Mouse (Mus musculus): Measurements from ENCODE around the gene Gm43191. TPM values are rescaled to one million over a fixed set of nuclear protein-coding genes. Genes with fewer than 3 reads are reported as not detected.

Gm43191 gene
- total and polyA plus RNA-seq, 3 experiments, result not detected

DNA sequence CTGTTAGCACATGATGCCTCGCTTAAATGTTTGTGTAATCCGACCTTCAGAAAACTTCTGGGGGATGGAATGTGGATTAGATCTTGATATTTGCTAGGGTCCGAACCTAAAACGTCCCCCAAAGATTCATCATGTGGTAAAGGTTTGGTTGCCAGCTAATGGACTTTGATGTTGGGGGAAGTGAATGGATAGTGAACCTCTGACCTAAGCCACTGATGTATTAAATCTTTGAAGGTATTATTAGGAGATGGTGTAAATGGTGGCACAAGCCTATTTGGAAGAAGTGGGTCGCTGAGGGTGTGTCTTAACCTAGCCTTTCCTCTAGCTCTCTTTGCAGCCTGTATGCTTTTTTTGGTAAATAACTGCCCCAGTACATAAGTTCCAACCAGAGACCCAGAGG is 32.0 kb upstream of the Gm43191 start:
- no peak for ATAC-seq (ENCODE audit: extremely low read depth, insufficient number of reproducible peaks, low FRiP score, poor library complexity, severe bottlenecking)
- TF ChIP-seq GATA1 (IDR thresholded peaks at IDR 0.05; ENCODE audit: borderline replicate concordance, low read length), result no peak
- no peak for TF ChIP-seq TAL1 (conservative IDR thresholded peaks at IDR 0.05; ENCODE audit: low read depth, low read length)
- no peak for TF ChIP-seq GATA2 (IDR thresholded peaks at IDR 0.05; ENCODE audit: borderline replicate concordance, low read depth, low read length)
- no peak for TF ChIP-seq POLR2AphosphoS5 (IDR thresholded peaks at IDR 0.05; ENCODE audit: insufficient replicate concordance, low read depth, low read length)
- TF ChIP-seq CTCF (IDR thresholded peaks at IDR 0.05; ENCODE audit: low read depth, low read length), result no peak
- Histone ChIP-seq H3K27me3 (ENCODE audit: insufficient read depth, low read length) (no peaks in the 10 kb centered on the region), H3K4me1 (ENCODE audit: insufficient read depth, low read depth, low read length) (peaks cover 36% of the 10 kb centered on the region), H3K4me3 (ENCODE audit: low read depth, low read length) (peak overlapping the region; percentile 97; the same call in 1 of the 2 replicates), H3K9me3 (replicated peaks) (no peaks in the 10 kb centered on the region), H3K36me3 (replicated peaks) (peaks cover under 1% of the 10 kb centered on the region)
- DNase-seq (ENCODE audit: low spot score), result no peak

DNA sequence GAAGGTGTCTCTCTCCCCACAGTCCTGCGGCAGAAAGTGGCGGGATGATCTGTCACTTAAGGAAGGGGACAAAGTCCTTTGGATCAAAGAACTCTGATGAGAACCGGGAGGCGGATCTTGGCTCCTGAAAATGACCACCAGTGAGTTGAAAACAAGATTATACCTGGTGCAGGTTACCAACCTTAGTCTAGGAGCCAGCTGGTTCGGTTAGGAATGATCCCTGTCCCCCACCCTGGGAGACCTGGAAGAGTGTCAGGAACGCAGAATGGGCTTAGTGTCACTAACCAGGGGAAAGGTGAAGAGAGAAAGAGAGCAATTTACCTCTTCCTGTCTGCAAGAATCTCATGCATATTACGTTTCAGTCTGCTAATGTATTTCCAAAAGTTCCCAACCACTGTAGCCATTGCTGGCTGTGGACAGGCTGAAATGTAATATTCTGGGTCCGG is 31.4 kb upstream of the Gm43191 start, which contains the start of gene Slc35a3:
Gene Slc35a3, minus strand, starts transcription at position 396 of the 446 bp plus-strand sequence.
- DNase-seq (ENCODE audit: low spot score) (no peak), ATAC-seq (ENCODE audit: extremely low read depth, insufficient number of reproducible peaks, low FRiP score, poor library complexity, severe bottlenecking) (no peak)
- H3K36me3 ChIP-seq (replicated peaks), result peaks cover 3% of the 10 kb centered on the region

DNA sequence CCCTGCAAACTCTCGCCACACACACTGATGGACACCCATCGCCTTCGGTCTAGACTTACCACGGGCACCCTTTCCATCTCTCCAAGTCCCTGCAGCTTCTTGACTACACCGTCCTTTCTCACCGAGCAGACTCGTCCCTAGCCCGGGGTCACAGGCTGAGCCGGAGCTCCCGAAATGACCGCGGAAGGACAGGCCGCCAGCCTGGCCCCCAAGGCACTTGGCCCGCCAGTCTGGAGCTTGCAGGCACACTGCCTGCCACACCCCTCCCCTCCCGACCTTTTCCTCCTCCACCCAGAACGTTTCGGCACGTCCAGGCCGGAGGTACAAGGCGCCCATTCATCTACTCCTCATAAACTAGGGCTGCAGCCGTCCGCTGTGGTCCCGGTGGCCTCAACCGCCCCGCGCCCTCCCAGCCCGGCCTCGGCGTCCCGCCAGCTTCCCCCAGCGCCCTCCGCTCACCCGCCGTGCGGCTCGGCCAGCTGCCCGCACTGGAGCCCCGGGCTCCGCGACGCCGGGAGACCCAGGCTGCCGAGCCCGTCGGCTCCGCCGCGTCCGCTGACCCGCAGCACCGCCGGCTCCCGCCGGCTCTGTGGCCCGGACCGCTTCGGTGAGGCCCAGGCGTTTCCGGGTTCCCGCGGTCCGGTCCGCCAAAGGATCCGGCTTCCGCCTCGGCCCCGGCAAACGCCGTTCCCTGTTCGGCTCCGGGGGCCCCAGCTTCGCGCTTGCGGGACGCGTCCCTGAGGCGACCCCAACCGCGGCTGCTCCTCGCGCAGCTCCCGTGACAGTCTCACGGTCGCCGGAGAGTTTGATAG is 30.8 kb upstream of the Gm43191 start:
- TF ChIP-seq POLR2AphosphoS5 (IDR thresholded peaks at IDR 0.05; ENCODE audit: insufficient replicate concordance, low read depth, low read length) (no peak), GATA2 (IDR thresholded peaks at IDR 0.05; ENCODE audit: borderline replicate concordance, low read depth, low read length) (no peak), GATA1 (IDR thresholded peaks at IDR 0.05; ENCODE audit: borderline replicate concordance, low read length) (no peak), TAL1 (conservative IDR thresholded peaks at IDR 0.05; ENCODE audit: low read depth, low read length) (no peak), CTCF (IDR thresholded peaks at IDR 0.05; ENCODE audit: low read depth, low read length) (no peak)
- Histone ChIP-seq H3K4me1 (ENCODE audit: insufficient read depth, low read depth, low read length) (peaks cover 42% of the 10 kb centered on the region), H3K36me3 (replicated peaks) (peaks cover 6% of the 10 kb centered on the region), H3K27me3 (ENCODE audit: insufficient read depth, low read length) (no peaks in the 10 kb centered on the region), H3K9me3 (replicated peaks) (no peaks in the 10 kb centered on the region), H3K4me3 (ENCODE audit: low read depth, low read length) (peak overlapping the region; percentile 97)
- ATAC-seq (ENCODE audit: extremely low read depth, insufficient number of reproducible peaks, low FRiP score, poor library complexity, severe bottlenecking) (peak; percentile 35; the same call in 1 of the 2 replicates), DNase-seq (ENCODE audit: low spot score) (peak; percentile 78)

More for the DNA sequence above, 31.4 kb upstream of the Gm43191 start, which contains the start of gene Slc35a3:
- no peaks in the 10 kb centered on the region for H3K27me3 ChIP-seq (ENCODE audit: insufficient read depth, low read length)
- H3K9me3 ChIP-seq (replicated peaks), result no peaks in the 10 kb centered on the region
- no peak for TF ChIP-seq GATA2 (IDR thresholded peaks at IDR 0.05; ENCODE audit: borderline replicate concordance, low read depth, low read length)
- TF ChIP-seq TAL1 (conservative IDR thresholded peaks at IDR 0.05; ENCODE audit: low read depth, low read length), result no peak
- TF ChIP-seq POLR2AphosphoS5 (IDR thresholded peaks at IDR 0.05; ENCODE audit: insufficient replicate concordance, low read depth, low read length), result no peak
- TF ChIP-seq CTCF (IDR thresholded peaks at IDR 0.05; ENCODE audit: low read depth, low read length), result no peak
- TF ChIP-seq GATA1 (IDR thresholded peaks at IDR 0.05; ENCODE audit: borderline replicate concordance, low read length), result no peak
- peaks cover 39% of the 10 kb centered on the region for H3K4me1 ChIP-seq (ENCODE audit: insufficient read depth, low read depth, low read length)
- peak within 1 kb of the TSS; percentile 97 for H3K4me3 ChIP-seq (ENCODE audit: low read depth, low read length)

DNA sequence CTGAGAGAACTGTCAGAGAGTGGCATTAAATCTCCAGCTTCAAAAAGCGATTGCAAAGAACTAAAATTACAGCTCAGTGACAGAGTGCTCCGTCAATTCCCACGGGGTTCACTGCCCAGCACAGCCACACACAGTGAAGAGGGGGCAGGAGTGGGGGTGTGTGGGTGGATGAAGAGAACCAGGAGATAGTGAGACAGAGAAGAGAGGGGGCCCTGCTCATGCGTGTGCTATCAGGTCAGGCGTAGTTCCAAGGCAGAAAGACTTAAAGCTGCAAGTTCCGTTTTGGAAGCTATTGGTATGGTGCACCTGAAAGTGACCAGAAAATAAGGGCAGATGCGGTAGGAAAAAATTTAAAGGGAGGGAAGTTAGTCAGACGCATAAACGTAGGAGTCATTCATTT is 29.9 kb upstream of the Gm43191 start:
- ATAC-seq (ENCODE audit: extremely low read depth, insufficient number of reproducible peaks, low FRiP score, poor library complexity, severe bottlenecking) (peak; percentile 54; the same call in 1 of the 2 replicates), DNase-seq (ENCODE audit: low spot score) (peak; percentile 15)
- Histone ChIP-seq H3K4me1 (ENCODE audit: insufficient read depth, low read depth, low read length) (peaks cover 48% of the 10 kb centered on the region), H3K9me3 (replicated peaks) (no peaks in the 10 kb centered on the region), H3K27me3 (ENCODE audit: insufficient read depth, low read length) (no peaks in the 10 kb centered on the region), H3K4me3 (ENCODE audit: low read depth, low read length) (peak overlapping the region; percentile 97), H3K36me3 (replicated peaks) (peaks cover 10% of the 10 kb centered on the region)
- TF ChIP-seq GATA1 (IDR thresholded peaks at IDR 0.05; ENCODE audit: borderline replicate concordance, low read length) (no peak), POLR2AphosphoS5 (IDR thresholded peaks at IDR 0.05; ENCODE audit: insufficient replicate concordance, low read depth, low read length) (no peak), TAL1 (conservative IDR thresholded peaks at IDR 0.05; ENCODE audit: low read depth, low read length) (no peak), CTCF (IDR thresholded peaks at IDR 0.05; ENCODE audit: low read depth, low read length) (no peak), GATA2 (IDR thresholded peaks at IDR 0.05; ENCODE audit: borderline replicate concordance, low read depth, low read length) (no peak)

DNA sequence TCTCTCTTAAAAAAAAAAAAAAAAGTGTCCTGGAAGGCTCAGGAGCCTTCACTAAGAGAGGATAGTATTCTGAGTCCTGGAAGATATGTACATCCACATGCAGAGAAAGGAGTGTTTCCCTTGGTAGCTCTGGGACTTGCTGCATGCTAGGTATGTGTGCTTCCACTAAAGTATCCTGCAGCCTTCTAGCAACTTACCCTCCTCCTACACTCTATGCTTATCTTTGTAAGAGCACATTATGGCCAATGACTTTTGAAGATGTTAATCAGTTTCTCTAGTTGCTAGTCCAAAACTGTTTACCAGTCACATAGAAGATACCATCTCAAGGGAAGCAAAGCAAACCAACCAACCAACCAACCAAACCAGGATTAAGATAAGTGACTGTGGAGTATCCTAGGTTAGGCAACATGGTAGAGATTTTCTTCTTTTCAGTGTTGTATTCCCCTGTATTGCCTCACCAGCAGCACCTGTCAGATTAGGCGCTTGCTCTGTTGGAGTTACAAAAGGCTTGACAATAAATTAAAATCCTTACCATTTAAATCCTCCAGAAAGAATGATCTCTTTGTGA is 24.7 kb upstream of the Gm43191 start:
- H3K27me3 ChIP-seq (ENCODE audit: insufficient read depth, low read length), result no peaks in the 10 kb centered on the region
- DNase-seq (ENCODE audit: low spot score) (no peak), ATAC-seq (ENCODE audit: extremely low read depth, insufficient number of reproducible peaks, low FRiP score, poor library complexity, severe bottlenecking) (peak; percentile 83)
- H3K4me3 ChIP-seq (ENCODE audit: low read depth, low read length), result no peak overlapping the region; the same call in 1 of the 2 replicates
- TF ChIP-seq TAL1 (conservative IDR thresholded peaks at IDR 0.05; ENCODE audit: low read depth, low read length) (peak; percentile 38; the same call in 1 of the 2 replicates), GATA1 (IDR thresholded peaks at IDR 0.05; ENCODE audit: borderline replicate concordance, low read length) (no peak), CTCF (IDR thresholded peaks at IDR 0.05; ENCODE audit: low read depth, low read length) (no peak)
- H3K9me3 ChIP-seq (replicated peaks), result no peaks in the 10 kb centered on the region
- peaks cover 50% of the 10 kb centered on the region for H3K4me1 ChIP-seq (ENCODE audit: insufficient read depth, low read depth, low read length)
- H3K36me3 ChIP-seq (replicated peaks), result peaks cover 26% of the 10 kb centered on the region

DNA sequence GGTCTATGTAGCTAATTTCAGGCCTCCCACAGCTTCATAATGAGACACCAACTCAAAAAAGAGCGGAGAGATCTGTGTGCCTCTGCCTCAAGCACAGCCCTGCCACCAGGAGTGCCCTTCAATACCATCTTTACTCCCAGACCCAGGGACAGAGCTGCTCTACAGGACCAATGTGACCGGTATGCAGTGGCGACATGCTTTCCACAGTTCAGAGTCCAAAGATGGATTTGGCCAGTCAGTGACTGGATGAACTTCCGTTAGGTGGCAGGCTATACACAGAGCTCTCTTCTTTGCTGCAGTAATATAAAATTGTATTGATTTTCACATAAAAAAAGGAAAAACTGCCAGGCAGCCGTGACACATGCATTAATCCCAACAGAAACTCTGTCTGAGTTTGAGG is 22.8 kb upstream of the Gm43191 start:
- Histone ChIP-seq H3K36me3 (replicated peaks) (peaks cover 30% of the 10 kb centered on the region), H3K9me3 (replicated peaks) (no peaks in the 10 kb centered on the region), H3K27me3 (ENCODE audit: insufficient read depth, low read length) (no peaks in the 10 kb centered on the region), H3K4me3 (ENCODE audit: low read depth, low read length) (no peak overlapping the region), H3K4me1 (ENCODE audit: insufficient read depth, low read depth, low read length) (peaks cover 53% of the 10 kb centered on the region)
- ATAC-seq (ENCODE audit: extremely low read depth, insufficient number of reproducible peaks, low FRiP score, poor library complexity, severe bottlenecking), result no peak
- TF ChIP-seq GATA1 (IDR thresholded peaks at IDR 0.05; ENCODE audit: borderline replicate concordance, low read length) (no peak), TAL1 (conservative IDR thresholded peaks at IDR 0.05; ENCODE audit: low read depth, low read length) (no peak)
- no peak for DNase-seq (ENCODE audit: low spot score)

Data from G1E (cell line).